Mouse (Mus musculus) heart, adult 9 months (tissue): ENCODE data around the gene Hoxd8.
A peak's percentile ranks its signal among the peaks of the same experiment; 100 is the strongest.

Experiments used
- DNase-seq, 2 experiments: peaks; one replicate each; pipeline ENCODE4 v3.0.0; 2022; ENCODE audit warnings: low spot score in 2 of 2

Gene Hoxd8

DNA sequence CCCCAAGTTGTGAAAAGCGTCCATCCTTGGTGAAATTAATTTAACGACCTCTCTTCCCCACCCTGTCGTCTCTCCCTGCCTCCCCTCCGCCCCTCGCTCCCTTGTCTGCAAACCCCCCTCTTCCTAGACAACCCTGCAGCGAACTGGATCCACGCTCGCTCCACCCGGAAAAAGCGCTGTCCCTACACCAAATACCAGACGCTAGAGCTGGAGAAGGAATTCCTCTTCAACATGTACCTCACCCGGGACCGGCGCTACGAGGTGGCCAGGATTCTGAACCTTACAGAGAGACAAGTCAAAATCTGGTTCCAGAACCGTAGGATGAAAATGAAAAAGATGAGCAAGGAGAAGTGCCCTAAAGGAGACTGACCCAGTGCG is 5.4 kb upstream of the Hoxd8 start:
- no peak for DNase-seq

DNA sequence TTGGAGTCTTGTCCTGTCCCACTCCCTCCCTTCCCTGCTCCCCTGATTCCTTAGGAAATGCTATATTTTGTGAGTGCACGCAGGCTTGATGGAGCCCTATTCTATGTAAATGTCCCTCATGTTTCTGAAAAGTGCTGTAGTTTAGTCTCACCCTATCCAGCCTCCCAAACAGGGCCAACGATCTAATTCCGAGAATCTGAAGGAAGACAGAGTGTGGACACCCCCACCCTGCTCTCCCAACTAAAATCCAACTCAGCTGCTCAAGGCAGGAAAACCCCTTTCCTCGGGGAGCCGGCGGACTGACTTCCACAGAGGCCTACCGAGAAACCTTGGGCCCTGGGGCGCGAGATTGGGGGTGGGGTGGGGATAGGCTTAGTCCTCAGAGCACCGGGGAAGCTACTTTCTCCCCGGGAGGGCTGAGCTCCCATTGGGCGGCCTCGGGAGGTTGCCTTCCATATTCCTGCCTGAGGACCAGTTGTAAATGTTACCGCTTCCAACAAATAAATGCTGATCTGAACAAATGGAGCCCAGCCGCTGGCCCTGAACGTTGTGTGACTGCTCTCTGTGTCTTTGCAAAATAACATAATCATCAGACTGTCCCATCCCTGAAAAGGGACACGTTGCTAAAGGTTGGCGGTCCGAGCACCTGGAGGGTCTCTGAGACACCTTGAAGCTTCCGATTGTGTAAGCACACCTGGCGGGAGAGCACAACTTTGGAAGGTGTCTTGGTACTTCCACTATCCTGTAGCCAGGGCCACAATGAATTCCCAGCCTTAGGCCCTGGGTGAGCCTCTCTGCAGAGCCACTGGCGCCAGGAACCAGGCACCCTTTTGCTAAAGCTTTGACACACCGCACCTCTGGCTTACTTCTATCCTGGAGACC is 4.5 kb upstream of the Hoxd8 start:
- no peak for DNase-seq

DNA sequence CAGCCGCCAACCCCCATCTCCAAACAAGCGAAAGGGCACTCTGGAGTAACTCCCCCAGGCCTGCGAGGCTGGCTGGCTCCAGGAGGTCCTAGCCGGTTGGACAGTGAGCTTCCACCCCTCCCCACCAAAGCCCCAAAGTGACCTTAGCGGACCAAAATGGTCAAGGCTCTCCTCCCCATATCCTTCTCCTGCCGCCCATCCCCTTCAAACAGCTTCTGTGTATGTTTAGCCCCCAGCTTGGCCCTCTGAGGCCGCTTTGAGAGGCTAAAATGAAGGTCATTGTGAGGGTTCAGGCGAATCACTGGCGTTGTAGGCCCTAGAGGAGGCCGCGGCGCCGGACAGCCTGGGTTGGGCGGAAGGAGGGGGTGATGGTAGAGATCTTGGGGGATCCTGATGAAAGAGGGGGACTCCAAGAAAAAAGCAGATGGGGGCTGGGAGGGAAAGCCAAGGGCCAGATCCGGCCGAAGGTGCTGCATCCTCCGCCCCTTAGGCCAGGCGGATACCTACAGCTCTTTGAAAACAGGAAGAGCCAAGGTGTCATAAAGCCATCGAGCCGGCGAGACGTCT is 3.8 kb upstream of the Hoxd8 start:
- no peak for DNase-seq

DNA sequence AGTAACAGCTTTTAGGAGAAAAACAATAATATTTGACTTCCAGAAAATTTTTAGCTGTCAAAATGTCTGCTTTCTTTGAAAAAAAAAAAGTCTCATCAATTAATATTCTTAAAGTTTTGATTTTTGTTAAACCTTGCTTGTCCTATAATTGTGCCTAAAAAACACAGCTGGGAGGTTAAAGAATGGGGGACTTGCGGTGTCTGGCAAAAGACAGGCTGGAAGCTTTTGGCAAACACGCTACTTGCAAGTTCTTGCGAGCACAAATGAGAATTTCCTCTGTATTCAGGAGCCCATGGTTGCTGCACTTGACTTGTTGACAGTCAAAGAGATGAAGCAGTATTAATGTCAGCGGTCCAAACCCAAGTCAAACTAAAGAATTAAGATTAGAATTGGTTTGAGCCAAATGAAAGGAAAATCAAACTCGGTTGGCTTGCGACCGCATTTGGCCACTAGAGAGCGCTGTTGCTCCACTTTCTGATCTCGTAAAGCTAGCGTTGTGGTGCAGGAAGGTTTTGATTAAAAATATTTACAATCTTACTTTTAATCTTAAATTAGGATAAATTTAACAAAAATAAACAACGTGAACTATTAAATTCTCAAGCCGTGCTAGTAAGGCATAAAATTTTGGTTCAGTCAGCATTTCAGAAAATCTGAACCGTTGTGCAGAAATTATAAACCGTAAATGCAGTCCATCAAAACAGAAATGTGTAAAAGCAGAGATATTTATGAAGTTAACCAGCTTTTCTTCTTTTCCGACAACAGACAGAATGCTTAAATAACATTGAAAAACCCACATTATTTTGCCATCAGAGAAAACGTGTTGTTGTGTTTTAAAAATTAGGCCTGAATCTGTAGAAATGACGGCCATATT is 2.2 kb upstream of the Hoxd8 start:
- peak in 1 of 2 experiments; percentile 54 for DNase-seq

DNA sequence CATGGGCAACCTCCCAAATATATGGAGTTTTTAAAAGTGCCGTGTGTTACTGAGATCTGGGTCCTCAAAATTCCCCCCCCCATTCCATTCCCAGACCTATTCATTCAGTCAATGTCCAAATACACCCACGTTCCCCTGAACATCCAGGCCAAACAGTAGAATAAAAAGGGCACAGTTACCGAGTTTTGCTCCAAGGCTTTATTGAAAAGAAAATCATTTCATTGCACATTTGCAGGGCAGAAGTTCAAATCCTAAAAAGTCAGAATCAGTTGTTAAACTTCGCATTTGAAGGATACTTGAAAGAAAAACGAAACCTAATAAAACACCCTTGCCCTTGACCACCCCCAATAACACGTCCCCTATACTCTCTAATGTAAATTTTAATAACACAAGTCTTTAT is 1.6 kb upstream of the Hoxd8 start:
- no peak for DNase-seq

DNA sequence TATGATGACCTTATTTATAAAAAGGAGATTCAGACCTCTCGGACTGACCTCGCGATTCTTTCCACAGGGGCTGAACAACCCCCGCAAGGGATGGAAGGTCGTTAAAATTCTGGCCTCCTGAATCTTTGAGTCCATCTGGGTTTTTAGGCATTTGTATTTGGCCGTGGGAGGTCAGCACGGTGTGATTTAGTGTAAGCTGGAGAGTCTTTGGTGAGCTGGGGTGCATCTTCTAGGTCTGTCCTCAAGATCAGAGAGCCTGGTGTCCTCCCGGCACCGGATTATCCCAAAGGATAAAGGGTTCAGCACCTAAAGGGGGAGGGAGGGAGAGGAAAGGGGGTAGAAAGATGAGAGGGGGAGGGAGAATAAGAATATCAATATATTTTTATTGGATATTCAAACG is 1.1 kb upstream of the Hoxd8 start:
- DNase-seq, result no peak

DNA sequence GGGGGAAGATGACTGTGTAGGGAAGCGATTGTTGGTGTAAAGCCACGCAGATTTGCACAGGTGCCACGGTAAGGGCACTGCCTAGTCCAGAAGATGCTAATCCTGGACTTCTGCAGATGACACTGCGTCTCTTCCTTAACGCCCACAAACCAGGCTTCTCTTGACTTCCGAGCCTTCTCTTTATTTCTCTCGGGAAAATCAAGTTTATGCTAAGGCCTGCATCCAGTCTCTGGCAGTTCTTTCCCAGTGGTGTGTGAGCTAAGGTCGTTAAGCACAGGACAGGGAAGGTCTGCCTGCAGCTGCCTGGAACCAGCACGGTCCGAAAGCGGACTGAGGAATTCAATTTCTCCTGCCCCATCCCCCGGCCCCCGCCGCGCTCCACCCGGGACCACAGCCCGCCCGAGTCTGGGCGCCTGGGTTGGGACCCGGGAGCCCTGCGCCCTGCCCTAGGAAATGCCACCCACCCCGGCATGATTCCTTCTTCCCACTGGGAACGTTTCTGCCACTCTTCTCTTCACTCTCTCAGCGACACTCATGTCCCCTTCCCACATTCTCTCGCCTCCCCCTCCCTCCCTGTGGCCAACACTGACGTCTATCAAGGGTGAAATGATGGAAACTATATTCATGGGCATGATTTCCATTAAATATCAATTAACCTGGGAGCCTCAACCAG is 559 bp upstream of the Hoxd8 start:
- DNase-seq, result no peak

DNA sequence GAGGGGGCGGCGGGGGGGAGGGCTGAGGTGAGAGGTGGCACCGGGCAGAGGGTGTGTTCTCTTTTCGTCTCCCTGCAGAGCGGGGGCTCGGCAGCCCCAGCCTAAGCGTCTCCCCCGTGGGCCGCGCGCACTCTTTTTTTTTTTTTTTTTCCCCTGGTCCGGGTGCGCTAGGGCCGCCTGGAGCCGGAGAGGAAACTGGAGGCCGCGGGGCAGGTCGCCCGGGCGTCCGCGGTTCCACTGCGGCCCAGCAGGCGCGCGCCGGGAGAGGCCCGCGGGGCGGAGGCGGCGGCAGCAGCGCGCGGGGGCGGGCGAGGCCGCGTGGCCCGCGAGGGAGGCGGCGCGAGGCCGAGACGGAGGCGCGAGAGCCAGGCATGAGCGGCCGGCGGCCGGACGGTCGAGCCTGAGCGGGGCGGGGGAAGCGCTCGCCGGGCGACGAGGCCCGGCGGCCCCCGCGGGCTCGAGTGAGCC is 618 bp downstream of the Hoxd8 start:
- DNase-seq, result no peak

DNA sequence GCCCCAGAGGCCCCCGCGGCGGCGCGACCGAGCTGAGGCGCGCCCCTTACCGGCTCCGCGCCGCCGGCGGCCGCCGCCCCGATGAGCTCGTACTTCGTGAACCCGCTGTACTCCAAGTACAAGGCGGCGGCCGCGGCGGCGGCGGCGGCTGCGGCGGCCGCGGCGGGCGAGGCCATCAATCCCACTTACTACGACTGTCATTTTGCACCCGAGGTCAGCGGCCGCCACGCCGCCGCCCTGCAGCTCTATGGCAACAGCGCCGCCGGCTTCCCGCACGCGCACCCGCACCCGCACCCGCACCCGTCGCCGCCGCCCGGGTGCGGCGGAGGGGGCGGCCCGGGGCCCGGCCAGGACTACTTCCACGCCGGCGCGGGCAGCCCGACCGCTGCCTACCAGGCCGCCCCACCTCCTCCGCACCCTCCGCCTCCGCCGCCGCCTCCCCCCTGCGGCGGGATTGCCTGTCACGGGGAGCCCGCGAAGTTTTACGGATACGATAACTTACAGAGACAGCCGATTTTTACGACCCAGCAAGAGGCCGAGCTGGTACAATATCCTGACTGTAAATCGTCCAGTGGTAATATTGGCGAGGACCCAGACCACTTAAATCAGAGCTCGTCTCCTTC is 1.2 kb downstream of the Hoxd8 start:
- DNase-seq, result no peak

DNA sequence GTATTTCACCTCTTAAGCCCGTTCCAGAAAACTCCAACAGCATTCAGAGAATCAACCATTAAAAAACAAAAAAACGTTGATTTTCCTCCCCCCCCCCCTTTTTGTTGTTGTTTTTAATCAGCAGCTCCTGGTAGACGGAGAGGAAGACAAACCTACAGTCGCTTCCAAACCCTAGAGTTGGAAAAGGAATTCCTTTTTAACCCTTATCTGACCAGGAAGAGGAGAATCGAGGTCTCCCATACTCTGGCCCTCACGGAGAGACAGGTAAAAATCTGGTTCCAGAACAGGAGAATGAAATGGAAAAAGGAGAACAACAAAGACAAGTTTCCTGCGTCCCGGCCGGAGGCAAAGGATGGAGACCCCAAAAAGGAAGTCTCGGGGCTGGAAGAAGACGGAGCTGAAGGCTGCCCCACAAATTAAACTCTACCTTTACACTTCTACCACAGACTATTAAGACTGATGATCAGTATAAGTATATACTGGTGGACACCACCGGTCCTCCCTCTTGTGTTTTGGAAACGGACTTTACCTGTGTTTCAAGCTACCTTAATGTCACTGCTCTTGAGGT is 2.1 kb downstream of the Hoxd8 start:
- no peak for DNase-seq

DNA sequence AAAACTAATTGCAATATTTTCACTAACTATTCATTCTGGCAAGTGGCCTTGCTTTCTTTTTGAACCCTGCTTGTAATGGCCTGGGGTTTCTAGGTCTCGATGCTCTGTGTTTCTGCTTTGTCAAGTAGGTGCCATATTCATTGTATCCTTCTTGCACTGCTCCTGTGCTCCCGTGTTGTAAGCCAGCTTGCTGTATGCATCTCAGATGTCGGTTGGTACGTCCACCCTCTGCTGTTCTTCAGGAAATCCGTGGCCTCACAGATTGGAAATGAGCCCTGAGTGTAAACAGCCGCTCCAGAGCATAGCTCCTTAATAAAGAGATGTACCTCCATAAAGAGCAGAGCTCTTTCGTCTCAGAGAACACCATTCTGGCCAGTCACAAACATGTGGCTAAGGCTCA is 3.2 kb downstream of the Hoxd8 start:
- DNase-seq, result no peak

DNA sequence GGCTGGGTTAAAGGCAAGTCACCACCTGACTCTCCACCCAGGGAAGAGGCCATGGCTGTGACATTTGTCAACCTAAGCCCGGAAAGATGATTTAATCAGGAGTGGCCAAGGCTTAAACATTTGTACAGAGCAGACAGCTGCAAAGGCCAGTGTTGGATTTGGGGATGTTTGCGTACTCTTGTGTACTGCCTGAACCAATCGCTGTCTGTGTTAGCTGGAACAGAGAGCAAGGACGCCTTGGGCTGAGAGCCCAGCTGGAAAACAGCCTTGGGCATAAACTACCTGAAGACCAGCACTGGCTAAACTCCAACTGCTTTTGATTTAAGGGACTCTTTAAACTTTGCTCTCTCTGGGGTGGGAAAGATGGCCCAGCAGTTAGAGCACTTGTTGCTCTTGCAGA is 4.3 kb downstream of the Hoxd8 start:
- no peak for DNase-seq

DNA sequence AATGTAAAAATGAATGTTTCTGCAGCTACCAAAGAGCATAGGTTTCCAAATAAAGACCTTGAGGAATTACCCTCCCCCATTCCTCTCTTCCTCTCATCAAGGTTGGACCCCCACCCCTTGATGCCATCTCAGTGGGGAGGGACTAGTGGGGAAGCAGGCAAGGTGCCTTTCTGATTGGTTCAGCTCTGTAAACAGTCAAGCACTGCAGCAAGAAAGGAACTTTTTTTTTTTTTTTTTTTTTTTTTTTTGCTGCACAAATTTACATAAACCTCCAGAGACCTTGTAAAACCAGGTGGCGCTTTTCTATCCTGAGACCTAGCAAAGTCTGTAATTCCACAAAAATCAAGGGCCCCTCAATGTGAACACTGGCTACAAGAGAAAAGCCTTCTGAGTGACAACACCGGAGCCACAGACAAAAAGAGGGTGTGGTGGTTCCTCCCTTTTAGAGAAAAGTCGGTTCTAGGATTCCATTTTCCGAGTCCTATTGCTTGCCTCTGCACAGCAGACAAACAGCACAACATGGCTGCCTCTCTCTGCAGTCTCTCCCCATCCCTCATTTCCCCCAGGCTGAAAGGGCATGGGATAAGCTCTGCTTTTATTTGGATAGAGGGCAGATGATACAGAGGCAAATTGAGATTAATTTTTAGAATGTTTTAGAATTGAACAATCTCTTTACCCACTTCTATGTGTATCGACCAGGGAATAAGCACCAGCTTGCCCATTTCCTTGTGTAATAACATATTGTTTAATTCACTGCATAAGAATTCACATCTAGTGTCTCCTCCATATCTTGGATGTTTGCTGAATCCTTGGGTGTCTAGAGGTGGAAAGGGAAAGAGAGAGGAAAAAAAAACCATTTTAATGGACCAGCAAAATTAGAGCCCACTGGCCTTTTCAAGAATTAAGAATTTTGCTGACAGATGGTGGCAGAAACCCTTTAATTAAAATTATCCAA is 5.3 kb downstream of the Hoxd8 start:
- DNase-seq, result no peak

DNA sequence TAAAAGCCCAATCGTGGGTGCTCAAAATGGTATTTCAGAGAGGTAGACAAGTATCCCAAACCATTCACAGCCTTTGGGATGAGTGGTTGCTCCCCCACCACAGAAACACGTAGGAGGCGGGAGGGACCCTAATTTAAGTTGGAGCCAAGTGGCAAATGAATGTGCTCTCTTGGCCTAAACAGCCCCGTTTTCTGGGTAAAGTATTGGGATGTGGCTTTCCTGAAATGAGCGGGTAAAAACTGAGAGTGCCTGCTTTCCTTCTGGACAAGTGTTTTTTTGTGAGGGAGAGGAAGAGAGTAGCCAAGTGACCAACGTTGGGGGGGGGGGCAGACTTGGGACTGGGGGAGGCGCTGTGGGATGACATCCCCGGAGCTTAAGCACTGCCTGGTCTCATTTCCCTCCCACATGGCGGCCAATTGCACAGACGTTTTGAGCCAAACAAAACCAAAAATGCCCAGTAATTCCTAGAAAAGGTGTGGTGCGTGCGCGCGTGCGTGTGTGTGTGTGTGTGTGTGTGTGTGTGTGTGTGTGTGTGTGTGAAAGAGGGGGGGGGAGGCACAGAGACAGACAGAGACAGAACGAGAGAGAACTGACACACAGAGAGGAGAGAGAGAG is 6.6 kb downstream of the Hoxd8 start:
- no peak for DNase-seq

DNA sequence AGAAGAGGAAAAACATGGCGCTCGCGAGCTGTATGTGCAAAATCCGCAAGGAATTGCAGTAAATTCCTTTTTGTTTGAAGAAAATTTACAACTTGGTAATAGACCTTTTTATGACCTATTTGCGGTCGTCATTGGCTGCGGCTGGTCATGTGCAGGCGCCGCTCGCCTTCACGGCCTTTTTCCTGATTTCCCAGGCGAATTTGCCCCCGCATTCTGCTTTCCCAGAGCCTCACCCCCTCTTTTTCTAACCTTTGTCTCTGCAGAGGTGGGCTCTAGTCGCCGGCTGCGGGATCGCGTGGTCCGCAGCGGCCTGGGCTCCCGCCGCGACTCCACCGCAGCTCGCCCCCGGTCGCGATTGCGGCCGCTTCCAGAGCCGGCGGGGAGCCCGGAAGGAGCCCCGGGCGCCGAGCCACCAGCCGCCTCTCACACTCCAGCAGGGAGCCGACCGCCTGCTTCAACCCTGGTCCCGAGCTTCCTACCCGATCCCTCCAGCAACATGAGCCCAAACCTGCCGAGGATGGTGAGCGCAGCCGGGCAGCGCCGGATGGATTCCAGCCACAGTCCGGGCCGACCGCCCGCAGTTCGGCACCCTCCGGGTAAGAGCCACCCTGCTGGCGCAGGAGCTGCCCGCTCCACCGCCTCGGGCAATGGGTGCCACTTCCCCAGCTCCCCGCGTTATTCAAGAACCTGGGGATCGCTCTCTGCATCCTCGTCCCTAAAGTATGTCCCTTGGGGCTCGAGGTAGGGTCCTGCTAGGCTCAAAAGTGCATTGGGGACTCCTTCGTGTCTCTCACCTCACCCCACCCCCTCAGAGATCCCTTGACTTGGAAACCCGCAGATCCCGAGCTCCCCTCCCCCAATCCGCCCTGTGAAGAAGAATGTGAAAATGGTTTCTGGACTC is 7.6 kb downstream of the Hoxd8 start, which contains the start of the genes Hoxd3 and Hoxd4:
Gene Hoxd3 (plus strand): TSS at position 207 of the 901 bp plus-strand sequence.
Gene Hoxd4 (plus strand): TSS at position 209 of the 901 bp plus-strand sequence.
- DNase-seq, result no peak

DNA sequence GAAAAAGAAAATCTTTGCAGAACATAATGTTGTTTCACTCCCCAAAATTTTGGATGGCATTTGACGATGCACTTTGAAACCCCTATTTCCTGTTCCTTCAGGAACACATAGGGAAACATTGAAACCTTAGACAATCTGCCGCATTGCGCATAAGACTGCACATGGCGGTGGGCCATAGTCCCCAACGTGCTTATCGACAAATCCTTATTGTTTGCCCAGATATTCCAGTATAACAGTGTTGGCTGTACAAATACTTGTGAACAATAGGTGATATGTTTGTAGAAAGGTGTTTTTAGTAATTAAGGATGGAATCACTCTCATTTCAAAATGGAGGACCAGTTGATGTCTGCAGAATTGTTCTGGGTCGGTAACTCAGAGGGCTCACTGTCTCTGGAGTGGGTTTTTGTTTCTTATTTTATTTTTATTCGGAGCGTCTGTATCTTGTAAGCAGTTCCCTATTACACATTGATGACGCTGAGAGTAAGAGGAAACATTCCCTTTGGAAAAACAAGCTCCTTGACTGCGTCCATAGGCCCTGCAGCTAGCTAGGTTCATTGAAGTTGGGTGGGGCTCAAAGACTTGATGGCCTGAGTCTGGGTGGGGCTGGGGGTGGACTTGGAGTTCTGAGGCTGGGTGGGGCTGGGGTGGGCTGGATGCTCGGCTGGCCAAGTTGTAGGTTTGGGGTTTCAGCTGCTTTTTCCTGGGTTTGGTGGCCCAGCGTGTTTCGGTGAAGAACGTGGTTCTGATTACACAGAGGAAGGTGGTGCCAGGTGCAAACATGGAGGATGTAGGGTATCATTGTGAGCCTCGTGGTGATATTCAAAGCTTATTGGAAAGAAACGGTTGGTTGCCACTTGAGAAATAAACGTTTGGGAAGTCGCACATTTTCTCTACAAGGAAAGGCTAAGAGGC is 9.1 kb downstream of the Hoxd8 start:
- no peak for DNase-seq

DNA sequence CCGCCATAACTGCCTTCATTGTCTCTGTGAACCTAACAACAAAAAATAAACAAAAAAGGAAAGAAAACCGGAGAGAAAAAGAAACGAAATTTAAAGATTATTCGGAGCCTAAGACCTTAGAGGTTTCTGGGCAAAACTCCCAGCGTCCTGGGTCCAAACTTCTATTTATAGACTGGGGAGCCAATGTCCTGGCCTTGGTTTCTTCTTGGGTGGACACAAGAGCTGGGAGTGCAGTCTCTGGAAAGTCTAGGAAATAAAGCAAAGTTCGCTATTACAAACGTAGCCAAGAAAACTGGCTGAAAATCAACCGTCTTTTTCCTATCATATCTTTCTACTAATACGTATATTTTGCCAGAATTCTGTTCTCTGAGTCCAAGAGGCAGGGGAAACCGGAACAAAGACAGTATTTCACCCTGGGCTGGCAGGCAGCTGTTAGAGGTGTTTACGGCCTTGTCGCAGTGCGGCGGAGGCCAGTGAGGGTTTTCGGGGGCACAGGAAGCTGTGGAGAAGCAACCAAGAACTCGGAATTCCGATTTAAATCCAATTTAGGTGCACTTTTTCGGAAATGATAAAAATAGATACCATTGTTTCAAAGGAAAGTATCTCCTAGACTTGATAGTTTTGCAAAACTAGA is 9.9 kb downstream of the Hoxd8 start:
- DNase-seq, result no peak
